Mouse (Mus musculus) naive thymus-derived CD4-positive, alpha-beta T cell, adult 5 months (primary cell): ENCODE data around the gene Sema6b. TPM values are rescaled to one million over a fixed set of nuclear protein-coding genes. Genes with fewer than 3 reads are reported as not detected.

Experiments
- polyA plus RNA-seq: library from polyadenylated mRNA; unstranded; fragments of 100-300 nt; shearing (Covaris generic); gene quantifications from one replicate; pipeline ENCODE4 v1.2.1, GENCODE M21; 2017

Sema6b gene
- not detected for polyA plus RNA-seq

DNA sequence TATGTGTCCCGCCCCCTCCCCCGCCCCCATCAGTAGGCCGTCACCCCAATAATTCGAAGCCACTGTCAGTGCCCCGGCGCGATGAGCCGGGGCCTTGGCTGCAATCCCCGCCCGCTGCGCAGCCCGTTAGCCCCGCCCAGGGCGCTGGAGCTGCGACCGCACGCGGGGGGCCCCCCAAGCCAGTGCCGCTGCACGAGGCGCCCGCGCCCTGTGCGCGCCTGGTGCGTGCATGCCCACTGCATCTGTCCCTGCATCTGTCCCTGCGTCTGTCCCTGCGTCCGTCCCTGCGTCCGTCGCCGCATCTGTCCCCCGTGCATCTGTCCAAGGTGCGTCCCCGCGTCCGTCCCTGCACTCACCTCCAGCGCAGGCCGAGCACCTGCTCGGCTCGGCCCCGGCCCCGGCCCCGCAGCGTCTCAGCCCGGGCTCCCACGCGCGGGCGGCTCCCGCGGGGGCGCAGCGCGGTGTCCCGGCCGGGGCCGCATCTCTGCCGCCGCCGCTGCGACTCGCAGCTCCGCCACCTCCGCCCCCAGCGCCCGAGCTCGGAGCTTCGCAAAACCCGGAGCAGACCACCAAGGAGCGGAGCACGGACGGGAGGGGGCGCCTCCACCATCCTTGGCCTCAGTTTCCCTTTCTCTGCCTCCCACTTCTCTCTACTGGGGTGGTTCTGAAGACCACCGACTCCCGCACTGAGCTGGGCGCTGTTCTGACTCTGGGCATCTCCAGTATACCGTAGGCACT, at the start of gene Sema6b:
Gene Sema6b (minus strand): TSS at position 486 of the 738 bp plus-strand sequence.

DNA sequence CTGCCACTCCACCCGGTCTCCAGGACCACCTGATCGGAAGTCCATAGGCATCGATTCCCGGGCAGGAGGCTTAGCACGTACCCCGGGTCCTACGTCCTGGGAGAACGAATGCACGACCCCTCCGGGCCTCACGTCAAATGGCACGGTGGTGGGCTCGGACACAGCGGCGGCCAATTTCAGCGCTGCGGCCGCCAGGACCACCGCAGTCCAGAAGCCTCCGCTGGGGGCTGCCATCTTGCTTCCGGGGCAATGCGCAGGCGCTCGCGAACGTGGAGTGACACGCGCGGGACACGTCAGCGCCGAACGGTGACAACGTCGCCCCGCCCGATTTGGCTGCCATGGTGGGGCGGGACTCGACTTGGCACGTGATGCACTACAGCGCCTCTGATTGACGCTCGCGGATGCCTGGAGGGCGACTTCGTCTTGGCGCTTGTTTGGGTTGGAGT, 43.5 kb upstream of the Sema6b start, which contains the start of gene Mydgf:
Gene Mydgf (minus strand): TSS at position 263 of the 446 bp plus-strand sequence.

DNA sequence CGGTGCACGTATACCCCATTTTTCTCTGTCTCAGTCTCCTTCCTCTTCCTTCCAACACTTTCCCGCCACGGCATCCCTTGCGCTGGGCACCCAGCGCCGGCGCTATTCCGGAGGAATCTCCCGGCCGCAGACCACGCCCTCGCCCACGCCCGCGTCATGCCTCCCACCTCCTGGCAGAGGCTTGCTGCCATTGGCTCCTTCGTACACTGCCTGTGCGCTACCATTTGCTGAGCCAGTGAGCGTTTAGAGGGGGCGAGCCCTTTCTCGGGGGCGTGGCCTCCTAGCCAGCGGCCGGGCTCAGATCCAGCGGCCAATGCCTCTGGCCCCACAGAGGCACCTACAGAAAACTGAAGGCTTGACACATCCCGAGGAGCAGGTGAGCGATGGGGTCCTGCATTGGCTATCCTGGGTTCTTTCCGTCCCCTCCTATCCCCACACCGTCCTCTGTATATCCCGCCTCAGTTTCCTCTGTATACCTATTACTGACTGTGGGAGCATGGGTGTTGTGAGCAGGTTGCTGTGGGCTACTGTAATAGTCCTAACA, 22.2 kb upstream of the Sema6b start, which contains the start of gene Tnfaip8l1:
Gene Tnfaip8l1 (plus strand): TSS at position 247 of the 544 bp plus-strand sequence.

DNA sequence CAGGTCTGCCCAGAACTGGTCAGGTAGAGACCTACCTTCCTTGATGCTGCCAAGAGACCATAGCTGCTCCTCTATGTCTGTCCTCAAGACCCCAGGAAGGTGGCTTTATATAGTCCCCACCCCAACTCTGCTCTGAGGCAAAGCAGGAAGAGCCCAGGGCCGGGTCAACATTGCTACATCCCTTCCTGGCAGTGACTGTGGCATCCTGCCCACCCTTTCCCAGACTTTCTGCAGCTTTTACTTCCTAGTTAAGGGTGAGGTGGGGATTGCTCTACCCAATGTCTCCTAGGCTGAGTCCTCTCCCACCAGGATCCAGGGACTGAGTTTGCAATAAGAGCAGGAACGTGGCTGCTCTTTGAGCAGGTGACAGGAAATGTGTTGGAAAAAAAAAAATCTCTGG, 18.3 kb downstream of the Sema6b start, which contains the start of gene Lrg1:
Gene Lrg1 (minus strand): TSS at position 176 of the 400 bp plus-strand sequence.

DNA sequence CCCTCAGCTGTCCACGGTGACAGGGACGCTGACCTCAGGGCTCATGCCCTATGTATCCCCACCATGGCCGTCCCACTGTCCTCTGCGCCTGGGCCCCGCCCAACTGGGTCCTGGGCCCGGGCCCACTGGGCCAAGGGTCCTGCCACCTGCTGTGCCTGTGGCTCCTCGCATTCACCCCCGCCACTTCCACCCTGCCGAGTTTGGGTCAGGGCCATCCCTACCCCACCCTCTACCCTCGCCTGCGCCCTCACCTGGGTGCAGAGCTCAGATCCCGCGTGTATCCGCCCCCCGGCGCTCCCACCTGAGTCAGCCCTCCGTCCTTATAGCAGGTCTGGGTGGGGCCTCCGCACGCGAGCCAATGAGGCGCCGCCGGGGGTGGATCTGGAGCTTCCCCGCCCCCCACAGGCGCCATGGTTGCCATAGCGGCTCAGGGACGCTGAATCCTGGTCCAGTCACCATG, 22.9 kb downstream of the Sema6b start, which contains the start of gene Plin5:
Gene Plin5 (minus strand): TSS at position 346 of the 460 bp plus-strand sequence.

DNA sequence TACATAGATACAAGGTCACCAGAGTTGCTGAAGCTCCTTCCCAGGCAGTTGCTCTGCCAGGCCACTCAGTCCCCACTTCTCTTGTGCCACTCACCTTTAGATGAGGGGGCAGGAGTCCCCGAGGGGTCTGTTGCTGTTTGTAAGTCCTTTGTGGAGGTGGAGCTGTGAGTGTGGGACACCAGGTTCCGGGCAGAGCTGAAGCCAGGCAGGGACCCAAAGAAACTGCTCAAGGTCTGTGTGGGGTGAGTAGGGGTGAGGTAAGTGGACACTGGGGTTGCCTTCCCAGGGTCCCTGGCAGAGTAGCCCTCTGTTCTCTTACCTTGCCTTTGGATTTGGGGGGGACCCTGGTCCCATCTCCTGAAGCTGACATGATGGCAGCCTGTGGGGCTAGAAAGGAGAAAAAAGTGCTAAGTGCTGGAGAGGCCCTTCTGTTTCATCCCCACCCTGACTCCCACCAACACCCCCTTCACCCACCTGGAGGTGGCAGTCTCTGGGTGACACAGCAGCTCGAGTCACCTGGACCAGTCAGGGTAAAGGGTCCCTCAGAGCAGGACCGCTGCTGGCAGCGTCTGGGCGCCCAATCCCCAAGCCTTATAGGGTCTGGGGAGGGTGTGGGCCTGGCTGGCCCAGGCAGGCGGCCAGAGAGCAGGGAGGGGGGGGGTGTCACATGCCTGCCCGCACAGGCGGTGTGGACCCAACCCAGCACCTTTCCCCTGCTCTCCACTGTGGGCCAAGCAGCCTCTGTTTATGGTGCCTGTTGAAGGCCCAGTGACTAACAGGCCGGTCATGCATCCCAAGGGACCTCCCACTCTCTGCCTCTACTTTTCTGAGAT, 30.7 kb downstream of the Sema6b start, which contains the start of gene Plin4:
Gene Plin4 (minus strand): TSS at position 585 of the 833 bp plus-strand sequence.

DNA sequence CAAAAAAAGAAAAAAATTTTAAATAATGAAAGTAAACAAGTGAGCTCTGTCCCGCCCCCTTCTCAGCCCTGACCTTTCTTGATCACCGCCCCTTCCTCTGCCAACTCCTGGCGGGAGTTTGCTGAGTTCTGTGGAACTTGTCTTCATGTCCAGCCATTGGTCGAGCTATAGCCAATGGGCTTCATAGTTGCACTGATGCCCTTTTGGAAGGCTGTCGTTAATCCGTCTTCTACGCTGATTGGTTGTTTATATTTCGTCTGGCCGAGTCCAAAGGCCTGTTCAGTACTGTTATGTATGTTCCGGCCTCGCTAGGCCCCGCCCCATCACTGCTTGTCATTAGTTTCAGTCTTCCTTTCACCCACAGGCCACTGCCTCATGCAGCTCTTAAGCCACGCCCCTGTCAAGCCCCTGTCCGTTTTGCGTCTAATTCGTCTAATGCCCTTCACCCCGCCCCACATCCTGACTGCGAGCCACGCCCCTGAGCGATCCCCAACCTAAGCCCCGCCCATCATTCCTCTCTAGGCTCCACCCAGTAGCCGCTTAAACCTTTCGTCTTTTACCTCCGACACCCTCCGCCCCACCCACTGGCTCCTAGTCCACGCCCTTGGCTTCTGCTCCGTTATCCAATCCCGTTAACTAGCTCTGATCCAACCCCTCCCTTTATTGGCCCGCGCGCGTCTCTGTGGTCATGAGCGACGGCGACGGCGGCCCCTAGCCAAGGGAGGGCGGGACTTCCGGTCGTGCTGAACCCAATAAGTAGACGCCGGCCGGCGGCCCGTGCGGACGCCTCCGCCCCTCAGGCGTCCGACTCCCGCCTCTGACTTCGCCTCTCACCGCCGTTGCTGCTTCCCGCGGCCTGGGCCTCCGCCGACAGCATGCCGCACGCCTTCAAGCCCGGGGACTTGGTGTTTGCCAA, 61.0 kb downstream of the Sema6b start, which contains the start of gene Hdgfl2:
Gene Hdgfl2 (plus strand): TSS at position 755 of the 916 bp plus-strand sequence.

DNA sequence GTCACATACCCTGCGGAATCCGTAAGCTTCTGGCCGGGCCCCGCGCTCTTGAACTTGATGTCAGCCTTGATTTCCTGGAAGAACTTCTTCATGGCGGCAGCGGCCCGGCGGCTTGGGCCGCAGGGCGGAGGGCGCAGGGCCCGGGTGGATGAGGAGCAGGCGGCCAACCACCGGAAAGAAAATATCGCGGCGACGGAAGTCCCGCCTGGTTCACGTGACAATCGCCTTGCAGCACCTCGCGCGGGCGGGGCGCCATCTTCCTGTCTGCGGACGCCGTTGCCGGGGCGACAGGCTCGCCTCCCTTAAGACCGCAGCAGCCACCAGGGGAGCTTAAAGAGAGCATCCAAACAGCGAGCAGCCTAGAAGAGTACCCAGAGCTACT, 65.3 kb downstream of the Sema6b start, which contains the start of gene Ubxn6:
Gene Ubxn6 (minus strand): TSS at position 202 of the 382 bp plus-strand sequence.

Other genes with a start within 250 kb of the Sema6b start
- 36.8 TPM for gene Zfp959, start 248.2 kb downstream of the Sema6b start, polyA plus RNA-seq
- gene Zfp119b, start 190.8 kb downstream of the Sema6b start, polyA plus RNA-seq = 6.5 TPM
- not detected for gene Ebi3, start 187.7 kb downstream of the Sema6b start, polyA plus RNA-seq
- gene Yju2, start 181.2 kb downstream of the Sema6b start, polyA plus RNA-seq = 44.7 TPM
- not detected for gene Shd, start 169.9 kb downstream of the Sema6b start, polyA plus RNA-seq
- gene Fsd1, start 153.8 kb downstream of the Sema6b start, polyA plus RNA-seq = not detected
- 0.77 TPM for gene Stap2, start 134.8 kb downstream of the Sema6b start, polyA plus RNA-seq
- 122 TPM for gene Mpnd, start 134.6 kb downstream of the Sema6b start, polyA plus RNA-seq
- 155 TPM for gene Sh3gl1, start 103.7 kb downstream of the Sema6b start, polyA plus RNA-seq
- 1.1 TPM for gene Chaf1a, start 99.9 kb downstream of the Sema6b start, polyA plus RNA-seq
- gene Ubxn6, start 65.3 kb downstream of the Sema6b start, polyA plus RNA-seq = 74.5 TPM
- 159 TPM for gene Hdgfl2, start 60.7 kb downstream of the Sema6b start, polyA plus RNA-seq
- not detected for gene Plin4, start 30.5 kb downstream of the Sema6b start, polyA plus RNA-seq
- not detected for gene Plin5, start 22.7 kb downstream of the Sema6b start, polyA plus RNA-seq
- not detected for gene Lrg1, start 18.3 kb downstream of the Sema6b start, polyA plus RNA-seq
- 21.5 TPM for gene Tnfaip8l1, start 22.1 kb upstream of the Sema6b start, polyA plus RNA-seq
- gene Mydgf, start 43.6 kb upstream of the Sema6b start, polyA plus RNA-seq = 44.1 TPM
- gene Dpp9, start 78.6 kb upstream of the Sema6b start, polyA plus RNA-seq = 44.3 TPM
- gene Fem1a, start 116.5 kb upstream of the Sema6b start, polyA plus RNA-seq = 12.8 TPM
- 2.0 TPM for gene Ticam1, start 136.4 kb upstream of the Sema6b start, polyA plus RNA-seq
- 9.7 TPM for gene Plin3, start 152.5 kb upstream of the Sema6b start, polyA plus RNA-seq
- not detected for gene Arrdc5, start 159.9 kb upstream of the Sema6b start, polyA plus RNA-seq
- gene Uhrf1, start 163.0 kb upstream of the Sema6b start, polyA plus RNA-seq = 2.9 TPM
- gene Kdm4b, start 185.7 kb upstream of the Sema6b start, polyA plus RNA-seq = 72.1 TPM